Mouse (Mus musculus) forebrain, embryonic 15.5 days (tissue): Measurements from ENCODE around the gene Lman1l. TPM values are rescaled to one million over a fixed set of nuclear protein-coding genes. Genes with fewer than 3 reads are reported as not detected.

ENCODE experiments used
- ATAC-seq: fragments of 200-750 bp; cut with Nextera tagmentation; replicated peaks from 2 replicates; pipeline ENCODE4 v1.8.0; 2017; ENCODE audit warnings: mild to moderate bottlenecking, moderate TSS enrichment, moderate library complexity
- H3K27ac ChIP-seq: fragments of 300-500 bp; sonication (generic); replicated peaks from 2 replicates; pipeline ENCODE4 v1.5.1; 2015; ENCODE audit warnings: mild to moderate bottlenecking, inconsistent platforms
- H3K27me3 ChIP-seq: fragments of 300-500 bp; sonication (generic); 2 replicates; pipeline ENCODE4 v1.6.1; 2015; ENCODE audit warnings: inconsistent platforms
- H3K36me3 ChIP-seq: fragments of 300-500 bp; sonication (generic); 2 replicates; pipeline ENCODE4 v1.6.1; 2015; ENCODE audit warnings: mild to moderate bottlenecking, inconsistent platforms
- H3K4me1 ChIP-seq: fragments of 300-500 bp; sonication (generic); 2 replicates; pipeline ENCODE4 v1.6.1; 2015; ENCODE audit warnings: inconsistent platforms
- H3K4me2 ChIP-seq: fragments of 300-500 bp; sonication (generic); replicated peaks from 2 replicates; pipeline ENCODE4 v1.6.1; 2015; ENCODE audit warnings: mild to moderate bottlenecking, inconsistent platforms
- H3K4me3 ChIP-seq: fragments of 300-500 bp; sonication (generic); 2 replicates; pipeline ENCODE4 v1.5.1; 2015; ENCODE audit warnings: mild to moderate bottlenecking, inconsistent platforms
- H3K9ac ChIP-seq: fragments of 300-500 bp; sonication (generic); replicated peaks from 2 replicates; pipeline ENCODE4 v1.6.1; 2015; ENCODE audit warnings: mild to moderate bottlenecking, inconsistent platforms
- H3K9me3 ChIP-seq: fragments of 300-500 bp; sonication (generic); 2 replicates; pipeline ENCODE4 v1.6.1; 2016; ENCODE audit warnings: inconsistent platforms
- WGBS: fragments of 180-500 bp; shearing (Covaris S2); methylation state at CpG from one replicate; pipeline ENCODE4 v1.1.7; 2015; ENCODE audit warnings: mixed read lengths; 5-methylcytosine and 5-hydroxymethylcytosine counted together
- polyA plus RNA-seq: library from polyadenylated mRNA; unstranded; fragments of >200 nt; fragmentation: Nextera tagmentation; extraction: Ambion mirVana; gene quantifications from 2 replicates; pipeline ENCODE4 v1.2.1, GENCODE M21; 2015

Lman1l gene
- polyA plus RNA-seq, 1 experiment from 2014 or later, result not detected

DNA sequence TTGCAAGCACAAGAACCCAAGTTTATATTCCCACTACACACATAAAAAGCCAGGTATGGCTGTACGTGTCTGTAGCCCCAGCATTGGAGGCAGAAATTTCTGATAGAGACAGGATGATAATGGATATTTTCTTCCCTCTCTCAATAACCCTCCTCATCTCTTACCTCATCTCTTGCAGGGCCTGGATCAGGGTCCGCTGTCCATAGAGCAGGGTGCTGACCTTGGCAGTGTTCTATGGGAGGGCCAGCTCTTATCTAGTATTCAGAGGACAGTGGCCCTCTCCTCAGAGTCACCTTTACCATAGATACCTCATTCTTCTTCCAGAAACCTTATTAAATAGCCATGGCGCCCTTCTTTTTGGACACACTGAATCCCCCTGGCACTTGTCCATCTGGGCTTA, 10.8 kb downstream of the Lman1l start:
- Histone ChIP-seq H3K9me3 (no peaks in the 10 kb centered on the region), H3K27ac (peak overlapping the region; percentile 69), H3K4me1 (peaks cover 21% of the 10 kb centered on the region), H3K9ac (no peak overlapping the region), H3K4me2 (no peak overlapping the region), H3K4me3 (no peak overlapping the region), H3K36me3 (no peaks in the 10 kb centered on the region), H3K27me3 (peaks cover 10% of the 10 kb centered on the region; the same call in 1 of the 2 replicates)
- ATAC-seq, result no peak
- 58% methylated on average over 3 of the region's 3 CpGs for WGBS

DNA sequence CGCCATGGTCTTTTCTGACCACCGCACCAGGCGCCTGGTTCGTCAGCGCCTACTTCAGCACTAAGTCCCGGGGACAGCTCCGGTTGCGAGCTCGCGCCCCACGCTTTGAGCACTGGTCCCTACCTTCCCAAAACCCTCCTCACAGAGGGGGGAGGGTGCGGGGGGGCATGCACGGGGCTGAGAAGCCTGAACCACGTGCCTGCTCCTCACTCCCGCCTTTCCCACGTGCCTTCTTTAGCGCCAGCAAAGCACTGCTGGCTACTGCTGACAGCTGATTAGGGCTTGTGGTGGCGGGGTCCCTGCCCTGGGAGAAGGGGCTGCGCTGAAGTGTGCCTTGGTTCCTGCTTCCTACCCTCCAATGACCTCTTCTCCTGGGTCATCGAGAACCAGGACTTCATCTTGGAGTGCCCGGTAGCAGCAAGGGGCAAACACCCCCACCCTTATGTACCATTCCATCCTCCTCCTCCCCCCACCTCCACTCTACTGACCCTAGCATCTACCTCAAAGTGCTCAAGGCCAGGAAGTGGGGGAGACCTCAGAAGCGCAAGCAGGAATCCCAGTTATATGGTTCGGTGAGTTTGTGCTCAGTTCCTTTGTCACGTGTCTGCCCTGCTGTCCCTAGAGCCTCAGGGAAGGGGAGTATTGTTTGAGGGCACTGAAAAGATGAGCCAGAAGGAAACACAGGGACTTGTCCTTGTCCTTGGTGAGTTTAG, 14.3 kb downstream of the Lman1l start, which contains the start of gene Cplx3:
TSS of gene Cplx3 (minus strand) at position 143 of the 713 bp plus-strand sequence.
- WGBS, result 6% methylated on average over 24 of the region's 24 CpGs
- no peak within 1 kb of the TSS for H3K9ac ChIP-seq

DNA sequence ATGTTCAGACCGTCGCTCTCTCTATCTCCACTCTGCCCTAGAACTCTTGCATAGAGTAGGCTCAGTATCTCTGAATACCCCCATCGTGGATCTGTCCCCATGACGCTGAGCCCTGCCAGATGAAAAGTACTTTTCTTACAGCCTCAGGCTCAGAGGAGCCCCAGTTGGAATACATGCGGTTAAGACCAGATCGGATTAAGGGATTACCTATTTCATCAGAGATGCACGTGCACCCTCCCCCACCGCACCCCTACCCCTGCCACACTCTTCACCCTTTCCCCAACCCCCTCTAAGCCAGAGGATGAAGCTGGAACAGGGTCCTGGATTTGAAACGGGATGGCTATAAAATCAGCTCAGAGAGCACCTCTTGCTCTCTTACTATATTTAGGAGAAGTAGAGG, 15.1 kb downstream of the Lman1l start:
- Histone ChIP-seq H3K4me1 (peaks cover 32% of the 10 kb centered on the region), H3K27me3 (peaks cover 10% of the 10 kb centered on the region; the same call in 1 of the 2 replicates), H3K36me3 (no peaks in the 10 kb centered on the region), H3K4me3 (no peak overlapping the region), H3K9ac (no peak overlapping the region), H3K27ac (no peak overlapping the region), H3K4me2 (no peak overlapping the region), H3K9me3 (no peaks in the 10 kb centered on the region)
- WGBS, result 7% methylated on average over 9 of the region's 9 CpGs
- no peak for ATAC-seq

More for the DNA sequence above, 14.3 kb downstream of the Lman1l start, which contains the start of gene Cplx3:
- no peak for ATAC-seq
- peaks cover 10% of the 10 kb centered on the region; the same call in 1 of the 2 replicates for H3K27me3 ChIP-seq
- H3K4me1 ChIP-seq, result peaks cover 30% of the 10 kb centered on the region
- peak within 1 kb of the TSS; percentile 40 for H3K4me2 ChIP-seq
- H3K27ac ChIP-seq, result no peak within 1 kb of the TSS
- H3K4me3 ChIP-seq, result peak within 1 kb of the TSS; percentile 7; the same call in 1 of the 2 replicates
- no peaks in the 10 kb centered on the region for H3K9me3 ChIP-seq
- no peaks in the 10 kb centered on the region for H3K36me3 ChIP-seq

DNA sequence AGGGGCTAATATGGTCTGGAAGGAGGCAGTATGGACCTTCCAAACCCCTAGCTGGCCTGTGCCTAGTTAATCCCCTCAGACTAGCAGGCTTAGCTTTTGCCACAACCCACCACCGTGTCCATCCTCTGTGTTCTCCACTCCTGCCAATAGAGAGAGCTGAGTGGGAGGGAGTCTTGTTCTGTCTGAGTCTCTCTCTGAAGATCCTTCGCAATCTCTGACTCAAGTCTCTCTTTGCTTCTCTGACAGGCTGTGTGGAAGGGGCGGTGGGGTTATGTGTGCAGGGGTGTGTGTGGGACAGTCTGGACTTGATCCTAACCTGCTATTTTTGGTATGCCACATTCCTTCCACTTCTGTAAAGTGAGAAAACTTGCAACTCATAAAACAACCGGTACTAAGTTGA, 15.7 kb downstream of the Lman1l start:
- H3K36me3 ChIP-seq, result no peaks in the 10 kb centered on the region
- peaks cover 27% of the 10 kb centered on the region for H3K4me1 ChIP-seq
- H3K9me3 ChIP-seq, result no peaks in the 10 kb centered on the region
- no peak for ATAC-seq
- H3K4me3 ChIP-seq, result no peak overlapping the region
- H3K27ac ChIP-seq, result no peak overlapping the region
- H3K9ac ChIP-seq, result no peak overlapping the region
- WGBS, result 70% methylated on average over 4 of the region's 4 CpGs
- peaks cover 10% of the 10 kb centered on the region; the same call in 1 of the 2 replicates for H3K27me3 ChIP-seq
- H3K4me2 ChIP-seq, result no peak overlapping the region

DNA sequence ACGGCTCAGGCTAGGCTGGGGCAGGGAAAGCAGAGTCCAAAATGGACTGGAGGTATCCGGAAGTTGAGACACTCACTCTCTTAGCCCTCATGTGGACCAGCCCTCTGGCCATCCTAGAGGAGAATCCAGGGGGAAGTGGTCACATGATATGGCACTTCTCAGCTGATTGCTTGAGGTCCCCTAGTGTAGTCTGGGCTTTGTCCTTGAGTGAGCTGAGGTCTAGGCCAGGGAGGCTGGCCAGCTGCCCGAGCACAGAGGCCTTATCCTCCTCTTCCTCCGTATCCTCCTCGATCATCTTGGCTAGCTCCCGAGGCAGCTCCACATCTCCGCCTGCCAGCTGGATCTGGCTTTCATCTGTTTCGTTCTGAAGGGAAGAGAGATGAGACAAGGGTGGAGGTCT, 18.5 kb downstream of the Lman1l start:
- Histone ChIP-seq H3K27me3 (peaks cover 10% of the 10 kb centered on the region; the same call in 1 of the 2 replicates), H3K27ac (no peak overlapping the region), H3K4me1 (peaks cover 27% of the 10 kb centered on the region), H3K9ac (no peak overlapping the region), H3K4me2 (no peak overlapping the region), H3K36me3 (no peaks in the 10 kb centered on the region), H3K4me3 (no peak overlapping the region), H3K9me3 (no peaks in the 10 kb centered on the region)
- WGBS, result 72% methylated on average over 8 of the region's 8 CpGs
- ATAC-seq, result no peak

DNA sequence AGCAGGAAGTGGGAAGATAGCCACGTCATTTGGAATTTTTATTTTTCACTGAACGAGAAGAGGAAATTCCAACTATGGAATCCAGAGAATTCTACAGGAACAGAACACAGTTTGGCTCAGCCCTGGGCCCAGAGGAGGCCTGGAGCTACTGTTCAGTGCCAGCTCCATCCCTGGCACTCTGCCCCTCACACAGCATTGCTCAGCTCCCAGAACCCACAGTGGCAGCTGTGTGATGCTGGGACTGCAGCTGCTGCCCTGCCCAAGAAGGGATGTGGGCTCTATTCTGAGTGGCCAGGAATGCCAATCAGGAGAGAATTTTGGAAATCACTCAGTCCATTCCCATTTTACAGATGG, 19.2 kb downstream of the Lman1l start:
- Histone ChIP-seq H3K27me3 (peaks cover 8% of the 10 kb centered on the region; the same call in 1 of the 2 replicates), H3K4me2 (no peak overlapping the region), H3K9me3 (no peaks in the 10 kb centered on the region), H3K27ac (peak overlapping the region; percentile 35; the same call in 1 of the 2 replicates), H3K4me3 (no peak overlapping the region), H3K4me1 (peaks cover 23% of the 10 kb centered on the region), H3K36me3 (no peaks in the 10 kb centered on the region), H3K9ac (no peak overlapping the region)
- 0 out of 2 replicates have a peak, but pooled peaks have one; percentile 54 for ATAC-seq
- 60% methylated on average over 2 of the region's 2 CpGs for WGBS

DNA sequence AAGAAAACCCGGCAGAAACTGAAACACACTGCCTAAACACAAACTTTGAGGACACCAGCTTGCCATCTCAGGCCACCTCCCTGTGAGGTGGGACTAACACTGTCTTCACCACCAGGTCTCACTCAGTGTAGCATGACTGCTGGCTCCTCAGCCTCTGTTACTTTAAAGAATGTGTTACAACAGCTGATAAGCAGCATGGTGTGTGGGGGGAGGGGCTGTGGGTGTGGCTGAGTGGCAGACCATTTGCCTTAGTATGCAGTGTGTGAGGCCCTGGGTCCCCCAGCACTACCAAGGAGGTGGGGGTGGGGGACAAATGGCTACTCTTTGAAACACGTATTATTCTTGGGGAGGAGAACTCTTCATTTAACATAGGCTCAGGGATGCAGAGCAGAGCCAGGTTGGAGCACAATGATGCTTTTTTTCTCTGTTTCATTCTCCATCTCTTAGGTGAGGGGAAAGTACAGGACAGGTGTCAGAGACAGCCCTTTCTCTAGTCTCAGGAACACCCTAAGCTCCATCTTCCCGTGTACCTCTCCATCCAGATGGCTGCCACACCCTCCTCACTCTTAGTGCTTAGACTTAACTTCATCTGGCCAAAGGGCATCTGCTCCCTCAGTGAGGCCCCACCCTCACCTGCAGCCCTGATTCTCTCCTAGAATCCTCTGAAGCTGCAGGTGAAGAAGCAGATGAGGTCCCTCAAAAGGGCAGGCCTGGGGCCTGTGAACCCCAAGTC, 19.8 kb downstream of the Lman1l start:
- no peaks in the 10 kb centered on the region for H3K9me3 ChIP-seq
- WGBS, result 9% methylated on average over 3 of the region's 3 CpGs
- no peak overlapping the region for H3K9ac ChIP-seq
- 0 out of 2 replicates have a peak, but pooled peaks cover 3% of the 10 kb centered on the region for H3K27me3 ChIP-seq
- ATAC-seq, result no peak
- no peak overlapping the region for H3K4me3 ChIP-seq
- H3K4me2 ChIP-seq, result no peak overlapping the region
- H3K4me1 ChIP-seq, result peaks cover 18% of the 10 kb centered on the region
- no peaks in the 10 kb centered on the region for H3K36me3 ChIP-seq
- H3K27ac ChIP-seq, result 0 out of 2 replicates have a peak overlapping the region, but pooled peaks have one; percentile 35

DNA sequence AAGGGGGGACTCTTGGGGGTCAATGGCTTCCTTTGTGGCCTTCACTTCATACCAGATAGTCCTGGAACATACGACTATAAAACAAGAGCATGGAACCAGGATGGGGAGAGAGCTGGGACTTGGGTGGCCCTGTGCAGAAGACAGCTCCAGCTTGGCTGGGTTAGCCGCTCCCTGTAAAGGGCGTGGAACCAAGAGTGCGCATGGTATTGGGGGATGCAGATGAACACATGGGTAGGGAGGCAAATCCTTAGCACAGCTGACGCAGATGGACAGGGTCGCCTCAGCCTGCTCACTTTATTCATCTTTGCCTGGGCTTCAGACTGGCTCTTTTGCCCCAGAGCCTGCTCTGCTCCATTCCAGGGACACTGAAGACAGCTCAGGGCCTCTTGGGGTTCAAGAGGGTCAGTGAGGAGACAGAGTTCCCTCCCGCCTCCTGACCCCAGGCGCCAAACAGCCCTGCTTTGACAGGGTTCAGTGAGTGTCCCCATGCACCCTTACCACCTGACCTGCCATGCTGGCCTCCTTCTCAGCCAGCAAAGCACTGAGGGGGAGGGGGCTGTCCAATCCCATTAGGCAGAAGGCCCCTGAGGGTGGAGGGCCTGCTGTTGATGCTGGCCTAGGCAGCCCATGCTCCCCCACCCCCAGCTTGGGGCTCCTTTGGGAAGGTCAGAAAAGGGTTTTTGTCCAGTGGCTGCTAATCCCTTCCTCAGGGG, 21.6 kb downstream of the Lman1l start:
- 37% methylated on average over 8 of the region's 8 CpGs for WGBS
- no peak overlapping the region for H3K4me2 ChIP-seq
- no peak overlapping the region for H3K4me3 ChIP-seq
- H3K4me1 ChIP-seq, result peaks cover 18% of the 10 kb centered on the region
- H3K9me3 ChIP-seq, result no peaks in the 10 kb centered on the region
- no peak for ATAC-seq
- H3K27ac ChIP-seq, result no peak overlapping the region
- H3K9ac ChIP-seq, result no peak overlapping the region
- no peaks in the 10 kb centered on the region for H3K27me3 ChIP-seq
- peaks cover 13% of the 10 kb centered on the region for H3K36me3 ChIP-seq

DNA sequence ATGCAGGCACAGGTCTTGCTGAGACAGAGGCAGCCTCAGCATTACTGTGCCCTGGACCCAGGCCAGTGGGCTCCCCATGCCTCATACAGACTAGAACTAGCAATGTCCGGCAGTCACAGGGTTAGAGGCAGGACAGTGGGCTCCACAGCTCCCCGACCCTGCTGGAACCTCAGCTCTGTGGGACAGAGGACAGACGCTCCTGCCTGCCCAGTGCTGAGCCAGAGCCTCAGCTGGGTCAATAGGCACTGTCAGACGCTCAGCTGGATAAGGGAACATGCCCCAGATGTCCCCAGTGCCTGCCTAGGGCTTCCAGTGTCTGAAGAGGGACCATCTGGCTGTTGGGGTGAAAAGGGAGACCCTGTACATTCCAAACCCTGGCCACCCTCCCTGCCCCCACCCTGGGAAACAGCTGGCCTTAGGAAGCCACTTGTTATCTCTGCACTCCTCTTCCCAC, 22.6 kb downstream of the Lman1l start:
- Histone ChIP-seq H3K4me3 (no peak overlapping the region), H3K27me3 (no peaks in the 10 kb centered on the region), H3K4me2 (no peak overlapping the region), H3K27ac (no peak overlapping the region), H3K9ac (no peak overlapping the region), H3K9me3 (no peaks in the 10 kb centered on the region), H3K36me3 (peaks cover 23% of the 10 kb centered on the region), H3K4me1 (peaks cover 18% of the 10 kb centered on the region)
- 17% methylated on average over 4 of the region's 4 CpGs for WGBS
- no peak for ATAC-seq

DNA sequence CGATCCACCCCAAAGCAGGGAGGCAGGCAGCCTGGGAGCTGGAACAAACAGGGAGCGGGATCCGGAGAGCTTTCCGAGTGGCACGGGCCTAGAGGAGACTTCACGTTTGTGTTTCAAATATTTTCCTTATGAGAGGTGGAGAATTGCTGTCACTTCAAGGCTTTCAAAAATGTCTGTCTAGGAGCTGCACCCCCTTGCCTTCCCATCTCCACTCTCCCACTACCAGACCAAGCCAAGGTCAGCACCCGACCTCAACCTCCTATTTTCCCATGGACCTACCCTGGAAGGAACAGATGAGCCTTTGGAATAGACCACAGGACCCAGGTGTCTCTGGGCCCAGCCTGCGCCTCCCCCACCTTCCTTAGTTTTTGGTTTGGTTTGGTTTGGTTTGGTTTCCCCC, 23.3 kb downstream of the Lman1l start:
- 89% methylated on average over 8 of the region's 8 CpGs for WGBS
- Histone ChIP-seq H3K4me2 (no peak overlapping the region), H3K4me3 (no peak overlapping the region), H3K9ac (no peak overlapping the region), H3K27ac (no peak overlapping the region), H3K9me3 (no peaks in the 10 kb centered on the region), H3K27me3 (no peaks in the 10 kb centered on the region), H3K4me1 (peaks cover 16% of the 10 kb centered on the region), H3K36me3 (peaks cover 27% of the 10 kb centered on the region)
- ATAC-seq, result no peak

DNA sequence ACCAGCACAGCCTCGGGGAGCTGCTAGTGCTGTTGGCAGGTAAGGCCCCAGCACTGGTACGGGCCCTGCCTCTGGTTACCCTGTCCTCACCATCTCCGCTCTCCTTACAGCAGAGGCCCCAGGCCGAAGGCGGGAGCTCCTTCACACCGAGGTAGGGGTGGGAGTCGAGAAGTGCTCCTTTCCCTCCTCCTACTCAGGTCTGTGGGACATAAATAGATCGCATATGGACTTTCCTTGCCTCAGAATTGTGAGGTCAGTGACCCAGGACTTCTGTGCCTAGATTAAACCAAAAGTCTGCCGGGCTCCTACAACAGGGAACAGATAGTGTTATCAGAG, 26.4 kb downstream of the Lman1l start:
- Histone ChIP-seq H3K4me1 (peaks cover 9% of the 10 kb centered on the region), H3K9ac (no peak overlapping the region), H3K27ac (no peak overlapping the region), H3K4me3 (no peak overlapping the region), H3K27me3 (no peaks in the 10 kb centered on the region), H3K36me3 (peaks cover 27% of the 10 kb centered on the region), H3K4me2 (no peak overlapping the region), H3K9me3 (no peaks in the 10 kb centered on the region)
- 84% methylated on average over 9 of the region's 9 CpGs for WGBS
- no peak for ATAC-seq
